Mouse (Mus musculus): ENCODE results near the gene Prkch. TPM values are rescaled to one million over a fixed set of nuclear protein-coding genes. Genes with fewer than 3 reads are reported as not detected.

Prkch gene
- total and polyA plus RNA-seq, 2 experiments from 2014 or later, result 9.9 to 16.2 TPM

DNA sequence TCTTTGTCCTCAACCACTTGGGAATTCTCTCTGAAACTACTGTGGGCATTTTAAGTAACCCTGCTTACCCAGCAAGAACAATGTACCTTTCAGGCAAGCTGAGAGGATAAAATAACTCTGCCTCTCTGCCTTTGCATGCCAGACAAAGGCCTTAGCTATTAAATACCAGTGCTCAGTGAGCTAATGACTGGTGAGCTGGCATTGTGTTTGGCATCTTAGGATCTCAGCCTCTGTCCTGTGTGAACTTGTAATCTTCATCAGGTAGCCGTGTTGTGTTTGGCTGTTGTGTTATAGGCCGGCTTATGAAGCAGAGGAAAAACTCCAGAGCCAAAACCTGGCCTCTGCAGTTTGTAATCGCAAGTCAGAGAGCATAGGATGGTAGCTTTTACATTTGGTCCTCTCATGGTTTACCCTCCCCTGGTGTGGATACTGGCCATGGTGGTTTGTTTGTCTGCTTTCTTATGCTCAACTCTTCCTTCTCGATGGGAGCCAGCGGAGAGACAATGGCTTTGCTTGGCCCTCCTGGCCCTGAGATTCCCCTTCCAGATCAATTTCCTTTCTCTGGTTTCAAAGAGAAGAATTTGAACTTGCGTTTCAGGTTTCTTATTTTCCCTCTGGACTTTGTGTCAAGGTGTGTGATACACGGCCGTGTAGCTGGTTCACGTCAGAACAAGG, 170.0 kb downstream of the Prkch start:
- Histone ChIP-seq H3K27me3 (ENCODE audit: insufficient read depth, low read length) (no peaks in the 10 kb centered on the region), H3K36me3 (ENCODE audit: insufficient read depth, low read length) (no peaks in the 10 kb centered on the region), H3K4me3 (ENCODE audit: low read depth, low read length) (no peak overlapping the region), H3K9me3 (ENCODE audit: low read length) (no peaks in the 10 kb centered on the region), H3K4me1 (ENCODE audit: insufficient read depth, low read length) (no peaks in the 10 kb centered on the region), H3K4me2 (ENCODE audit: low read depth, low read length, poor library complexity, severe bottlenecking) (no peak overlapping the region), H3K9ac (replicated peaks; ENCODE audit: low read length, poor library complexity, severe bottlenecking) (no peak overlapping the region), H3K27ac (ENCODE audit: low read depth, low read length) (no peak overlapping the region)
- ATAC-seq (ENCODE audit: low FRiP score) (no peak), DNase-seq (ENCODE audit: low spot score) (no peak)
- 58% methylated on average over 9 of the region's 9 CpGs for WGBS
- no peak for TF ChIP-seq CTCF (IDR thresholded peaks at IDR 0.05)

GRCm38 (mm10) chr12:73755646-73756045, 171.1 kb downstream of the Prkch start:
- no peak for TF ChIP-seq CTCF (IDR thresholded peaks at IDR 0.05)
- no peak for DNase-seq (ENCODE audit: low spot score)
- Histone ChIP-seq H3K4me2 (ENCODE audit: low read depth, low read length, poor library complexity, severe bottlenecking) (no peak overlapping the region), H3K27me3 (ENCODE audit: insufficient read depth, low read length) (no peaks in the 10 kb centered on the region), H3K9ac (replicated peaks; ENCODE audit: low read length, poor library complexity, severe bottlenecking) (no peak overlapping the region), H3K27ac (ENCODE audit: low read depth, low read length) (no peak overlapping the region), H3K36me3 (ENCODE audit: insufficient read depth, low read length) (no peaks in the 10 kb centered on the region), H3K4me1 (ENCODE audit: insufficient read depth, low read length) (no peaks in the 10 kb centered on the region), H3K4me3 (ENCODE audit: low read depth, low read length) (no peak overlapping the region), H3K9me3 (ENCODE audit: low read length) (no peaks in the 10 kb centered on the region)
- WGBS, result 85% methylated on average over 8 of the region's 8 CpGs
- ATAC-seq (ENCODE audit: low FRiP score), result no peak

GRCm38 (mm10) chr12:73756527-73756926, 171.9 kb downstream of the Prkch start:
- Histone ChIP-seq H3K27ac (ENCODE audit: low read depth, low read length) (no peak overlapping the region), H3K27me3 (ENCODE audit: insufficient read depth, low read length) (no peaks in the 10 kb centered on the region), H3K4me2 (ENCODE audit: low read depth, low read length, poor library complexity, severe bottlenecking) (no peak overlapping the region), H3K9ac (replicated peaks; ENCODE audit: low read length, poor library complexity, severe bottlenecking) (no peak overlapping the region), H3K36me3 (ENCODE audit: insufficient read depth, low read length) (no peaks in the 10 kb centered on the region), H3K4me3 (ENCODE audit: low read depth, low read length) (no peak overlapping the region), H3K4me1 (ENCODE audit: insufficient read depth, low read length) (no peaks in the 10 kb centered on the region), H3K9me3 (ENCODE audit: low read length) (no peaks in the 10 kb centered on the region)
- 91% methylated on average over 6 of the region's 6 CpGs for WGBS
- no peak for ATAC-seq (ENCODE audit: low FRiP score)
- no peak for DNase-seq (ENCODE audit: low spot score)
- no peak for TF ChIP-seq CTCF (IDR thresholded peaks at IDR 0.05)

- no peak for ATAC-seq (ENCODE audit: low FRiP score)
- H3K36me3 ChIP-seq (ENCODE audit: insufficient read depth, low read length), result no peaks in the 10 kb centered on the region
- no peaks in the 10 kb centered on the region for H3K27me3 ChIP-seq (ENCODE audit: insufficient read depth, low read length)
- H3K9ac ChIP-seq (replicated peaks; ENCODE audit: low read length, poor library complexity, severe bottlenecking), result no peak overlapping the region
- no peaks in the 10 kb centered on the region for H3K9me3 ChIP-seq (ENCODE audit: low read length)
- H3K27ac ChIP-seq (ENCODE audit: low read depth, low read length), result no peak overlapping the region
- WGBS, result 34% methylated on average over 6 of the region's 6 CpGs
- H3K4me2 ChIP-seq (ENCODE audit: low read depth, low read length, poor library complexity, severe bottlenecking), result no peak overlapping the region
- no peaks in the 10 kb centered on the region for H3K4me1 ChIP-seq (ENCODE audit: insufficient read depth, low read length)
- no peak overlapping the region for H3K4me3 ChIP-seq (ENCODE audit: low read depth, low read length)
- no peak for TF ChIP-seq CTCF (IDR thresholded peaks at IDR 0.05)
- no peak for DNase-seq (ENCODE audit: low spot score)
Measured at GRCm38 (mm10) chr12:73762001-73762400, 177.4 kb downstream of the Prkch start.

GRCm38 (mm10) chr12:73762762-73763161, 178.2 kb downstream of the Prkch start:
- Histone ChIP-seq H3K27me3 (ENCODE audit: insufficient read depth, low read length) (no peaks in the 10 kb centered on the region), H3K36me3 (ENCODE audit: insufficient read depth, low read length) (no peaks in the 10 kb centered on the region), H3K4me2 (ENCODE audit: low read depth, low read length, poor library complexity, severe bottlenecking) (no peak overlapping the region), H3K4me1 (ENCODE audit: insufficient read depth, low read length) (no peaks in the 10 kb centered on the region), H3K9ac (replicated peaks; ENCODE audit: low read length, poor library complexity, severe bottlenecking) (no peak overlapping the region), H3K4me3 (ENCODE audit: low read depth, low read length) (no peak overlapping the region), H3K9me3 (ENCODE audit: low read length) (no peaks in the 10 kb centered on the region), H3K27ac (ENCODE audit: low read depth, low read length) (no peak overlapping the region)
- DNase-seq (ENCODE audit: low spot score) (no peak), ATAC-seq (ENCODE audit: low FRiP score) (no peak)
- no peak for TF ChIP-seq CTCF (IDR thresholded peaks at IDR 0.05)
- WGBS, result 52% methylated on average over 3 of the region's 3 CpGs

GRCm38 (mm10) chr12:73764649-73765525, 180.3 kb downstream of the Prkch start:
- no peak for TF ChIP-seq CTCF (IDR thresholded peaks at IDR 0.05)

More at GRCm38 (mm10) chr12:73764649-73765525, 180.3 kb downstream of the Prkch start:
- Histone ChIP-seq H3K27me3 (ENCODE audit: insufficient read depth, low read length) (no peaks in the 10 kb centered on the region), H3K4me2 (ENCODE audit: low read depth, low read length, poor library complexity, severe bottlenecking) (no peak overlapping the region), H3K4me3 (ENCODE audit: low read depth, low read length) (no peak overlapping the region), H3K27ac (ENCODE audit: low read depth, low read length) (no peak overlapping the region), H3K9ac (replicated peaks; ENCODE audit: low read length, poor library complexity, severe bottlenecking) (no peak overlapping the region), H3K36me3 (ENCODE audit: insufficient read depth, low read length) (no peaks in the 10 kb centered on the region), H3K4me1 (ENCODE audit: insufficient read depth, low read length) (no peaks in the 10 kb centered on the region), H3K9me3 (ENCODE audit: low read length) (no peaks in the 10 kb centered on the region)
- WGBS, result 63% methylated on average over 15 of the region's 15 CpGs
- no peak for DNase-seq (ENCODE audit: low spot score)
- no peak for ATAC-seq (ENCODE audit: low FRiP score)

Data from midbrain, postnatal 0 days (tissue).